ENCODE assay signal across 10 mouse cellular contexts in the genomic region with DNA sequence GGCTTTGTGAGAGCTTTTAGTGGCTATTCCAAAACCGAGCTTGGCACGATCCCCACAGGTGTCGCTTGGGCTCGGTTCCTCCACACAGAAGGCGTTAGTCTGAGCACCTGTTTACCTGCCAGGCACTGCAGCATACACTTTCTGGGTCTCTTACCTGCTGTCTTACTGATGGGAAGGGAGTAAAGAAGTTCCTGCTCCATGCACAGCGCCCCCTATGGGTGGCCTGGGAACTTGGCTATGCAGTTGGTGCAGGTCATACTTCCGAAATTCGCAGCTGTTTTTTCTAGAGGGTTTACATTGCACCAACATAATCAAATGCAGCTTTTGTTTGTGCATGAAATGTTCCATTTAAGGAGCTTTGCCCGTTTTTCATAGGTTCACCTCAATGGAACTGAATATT. TPM values are rescaled to one million over a fixed set of nuclear protein-coding genes. Genes with fewer than 3 reads are reported as not detected.
DNase-seq lines count a peak whose midpoint lies in the region; ATAC-seq and TF ChIP-seq lines count a peak whose summit lies in the region.
"Had no signal": no experiment of that assay in that cellular context is flagged by ENCODE, and none has a peak within 500 bp of the region (broad histone marks: within the 10 kb centered on the region; RNA-seq: fewer than 3 reads in every experiment).

No protein-coding gene starts in this region.

- intact Hi-C loops in left cerebral cortex, postnatal 4 days (cut with DNase I): no loop called here
- intact Hi-C loops in left cerebral cortex, postnatal 36 days (cut with DNase I): no loop called here

- TF ChIP-seq CTCF in bone marrow, adult 2 months (IDR thresholded peaks at IDR 0.05; ENCODE audit: control insufficient read depth, insufficient read depth, low read length): peak; percentile 68

- H3K27ac ChIP-seq in bone marrow, adult 2 months (ENCODE audit: control insufficient read depth, insufficient read depth, low read depth, low read length, poor library complexity): no peak overlapping the region

- H3K4me1 ChIP-seq in bone marrow, adult 2 months (ENCODE audit: control insufficient read depth, insufficient read depth, low read length): peaks cover 4% of the 10 kb centered on the region

- ATAC-seq in monocyte, adult 5-6 weeks (replicated peaks; ENCODE audit: insufficient number of reproducible peaks, low FRiP score, low TSS enrichment, poor library complexity, severe bottlenecking): no peak

- no peak for TF ChIP-seq POLR2A in bone marrow, adult 2 months (IDR thresholded peaks at IDR 0.05; ENCODE audit: borderline replicate concordance, control insufficient read depth, low read depth, low read length)

- WGBS in bone marrow, adult 2 months: 73% methylated on average over 9 of the region's 9 CpGs

- DNase-seq in adrenal gland, postnatal 10 days: peak; percentile 10
- no peak for DNase-seq in adrenal gland, adult (ENCODE audit: inconsistent age in 2 of 2, low spot score in 1 of 2)
- peak; percentile 8 for DNase-seq in left cerebral cortex, postnatal 4 days
- no peak for DNase-seq in left cerebral cortex, postnatal 36 days (ENCODE audit: low spot score in 2 of 2)
- peak; percentile 32 to 77 for DNase-seq in spleen, postnatal 4 days (ENCODE audit: low spot score in 2 of 2)
- no peak for DNase-seq in layer of hippocampus, adult 11-12 months (ENCODE audit: low spot score)

- H3K4me3 ChIP-seq in bone marrow, adult 2 months (replicated peaks; ENCODE audit: control insufficient read depth, low read depth, low read length): no peak overlapping the region

RNA-seq across cellular contexts. Expression of a gene that starts 2.1 kb away (rescaled TPM):
- under 1 TPM; 0.18 to 0.97 TPM for total RNA-seq in adrenal gland, postnatal 10 days (2021)
- not detected for total RNA-seq in left cerebral cortex, postnatal 4 days (2021)
- total RNA-seq in left cerebral cortex, postnatal 36 days (2021): not detected
- not detected in 2 replicates for polyA plus RNA-seq in bone marrow, adult 2 months (2011; ENCODE audit: insufficient read depth, insufficient read length, low replicate concordance, missing spikeins)
- not detected in 3 replicates for total RNA-seq in monocyte, adult 5-6 weeks (2017)
- total RNA-seq: granulocyte monocyte progenitor cell, adult 5-6 weeks had no signal
- polyA plus RNA-seq: large intestine, adult 2 months had no signal

RNA-seq across cellular contexts. Expression of a gene that starts 3.9 kb away (rescaled TPM):
- 10 to 100 TPM; 20.6 to 21.3 TPM for total RNA-seq in adrenal gland, postnatal 10 days (2021)
- 10 to 100 TPM; 34.4 to 34.6 TPM for total RNA-seq in left cerebral cortex, postnatal 4 days (2021)
- total RNA-seq in left cerebral cortex, postnatal 36 days (2021): 10 to 100 TPM; 24.8 to 29.8 TPM
- 22.6 and 32.5 TPM in 2 replicates for polyA plus RNA-seq in bone marrow, adult 2 months (2011; ENCODE audit: insufficient read depth, insufficient read length, low replicate concordance, missing spikeins)
- total RNA-seq in monocyte, adult 5-6 weeks (2017): 25.0 to 33.0 TPM (median 27.0 TPM) in 3 replicates

RNA-seq across cellular contexts. Expression of a gene that starts 26.3 kb away (rescaled TPM):
- total RNA-seq in adrenal gland, postnatal 10 days (2021): 10 to 100 TPM; 12.3 to 13.9 TPM
- total RNA-seq in left cerebral cortex, postnatal 4 days (2021): 10 to 100 TPM; 10.2 to 10.3 TPM
- total RNA-seq in left cerebral cortex, postnatal 36 days (2021): 10 to 100 TPM; 12.2 to 14.4 TPM
- 14.0 and 15.5 TPM in 2 replicates for polyA plus RNA-seq in bone marrow, adult 2 months (2011; ENCODE audit: insufficient read depth, insufficient read length, low replicate concordance, missing spikeins)
- 12.4 to 18.3 TPM (median 15.3 TPM) in 3 replicates for total RNA-seq in monocyte, adult 5-6 weeks (2017)

RNA-seq across cellular contexts. Expression of a gene that starts 26.4 kb away (rescaled TPM):
- 10 to 100 TPM; 18.2 to 20.0 TPM for total RNA-seq in adrenal gland, postnatal 10 days (2021)
- total RNA-seq in left cerebral cortex, postnatal 4 days (2021): 10 to 100 TPM; 45.5 to 46.7 TPM
- 10 to 100 TPM; 48.7 to 49.2 TPM for total RNA-seq in left cerebral cortex, postnatal 36 days (2021)
- polyA plus RNA-seq in bone marrow, adult 2 months (2011; ENCODE audit: insufficient read depth, insufficient read length, low replicate concordance, missing spikeins): 4.4 and 6.0 TPM in 2 replicates
- total RNA-seq in monocyte, adult 5-6 weeks (2017): 11.4 to 17.4 TPM (median 14.1 TPM) in 3 replicates

RNA-seq across cellular contexts. Expression of a gene that starts 58.7 kb away (rescaled TPM):
- total RNA-seq in adrenal gland, postnatal 10 days (2021): 10 to 100 TPM; 50.6 to 61.5 TPM
- 10 to 100 TPM; 73.2 to 77.9 TPM for total RNA-seq in left cerebral cortex, postnatal 4 days (2021)
- 10 to 100 TPM; 47.4 to 57.4 TPM for total RNA-seq in left cerebral cortex, postnatal 36 days (2021)
- 7.1 and 9.0 TPM in 2 replicates for polyA plus RNA-seq in bone marrow, adult 2 months (2011; ENCODE audit: insufficient read depth, insufficient read length, low replicate concordance, missing spikeins)
- total RNA-seq in monocyte, adult 5-6 weeks (2017): 34.8 to 52.2 TPM (median 41.0 TPM) in 3 replicates

Comparison
In these comparisons a context has a peak if more than half of its experiments do, and no peak if none do; other contexts are left out.
1. DNase-seq: peak in adrenal gland, postnatal 10 days (single experiment), left cerebral cortex, postnatal 4 days (single experiment) and spleen, postnatal 4 days (2 of 2); none in adrenal gland, adult (0 of 2), left cerebral cortex, postnatal 36 days (0 of 2) and layer of hippocampus, adult 11-12 months (single experiment).